Mouse (Mus musculus): ENCODE measurements at regions not wholly inside any gene's neighbourhood (a gene's known extent, or its start where the extent isn't known, plus 50 kb on each side); places are given as distances from the start of the nearest gene placed in this dataset.
A peak's percentile ranks its signal among the peaks of the same experiment; 100 is the strongest.

GRCm38 (mm10) chr2:45184704-45185620, 67.8 kb upstream of the Zeb2 start:
- DNase-seq, result peak; percentile 56

DNA sequence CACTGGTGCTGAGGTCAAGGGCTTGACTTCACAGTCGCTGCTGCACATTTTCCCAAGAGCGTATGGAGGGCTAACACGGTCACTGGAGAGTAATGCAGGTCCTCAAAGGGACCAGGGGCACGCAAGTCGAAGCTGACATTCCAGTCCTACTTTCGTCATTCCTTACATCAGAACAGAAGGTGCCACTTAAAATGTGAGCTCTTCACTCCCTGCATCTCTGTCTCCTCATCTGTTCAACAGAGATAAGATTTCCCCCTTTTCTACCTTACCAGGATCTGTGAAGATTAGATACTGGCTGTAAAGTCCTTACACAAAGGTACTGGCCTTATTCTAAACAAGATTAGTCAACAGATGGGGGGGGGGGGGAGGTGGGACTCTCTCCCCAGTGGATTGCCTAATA, 67.0 kb upstream of the Zeb2 start:
- no peak for DNase-seq

- peak; percentile 40 for DNase-seq
Observed at GRCm38 (mm10) chr2:45182876-45183275, 65.7 kb upstream of the Zeb2 start.

DNA sequence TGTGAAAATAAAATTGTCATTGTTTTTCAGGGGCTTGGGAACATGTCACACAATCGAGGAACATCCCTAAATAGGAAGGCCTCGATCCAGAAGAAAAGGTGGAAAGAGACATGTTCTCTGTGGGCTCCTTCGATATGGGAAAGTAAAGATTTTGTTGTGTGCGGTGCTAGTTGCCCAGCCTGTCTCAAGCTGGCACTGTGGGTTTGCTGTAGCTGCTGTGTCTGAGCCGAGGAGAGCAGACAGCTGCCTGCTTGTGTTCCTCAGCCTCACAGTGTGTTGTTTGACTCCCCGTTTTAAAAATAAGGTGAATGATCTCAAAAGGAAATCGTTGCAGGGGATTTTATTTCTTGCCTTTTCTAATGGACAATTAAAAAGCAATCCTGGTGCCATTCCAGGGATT, 64.4 kb upstream of the Zeb2 start:
- no peak for DNase-seq

DNA sequence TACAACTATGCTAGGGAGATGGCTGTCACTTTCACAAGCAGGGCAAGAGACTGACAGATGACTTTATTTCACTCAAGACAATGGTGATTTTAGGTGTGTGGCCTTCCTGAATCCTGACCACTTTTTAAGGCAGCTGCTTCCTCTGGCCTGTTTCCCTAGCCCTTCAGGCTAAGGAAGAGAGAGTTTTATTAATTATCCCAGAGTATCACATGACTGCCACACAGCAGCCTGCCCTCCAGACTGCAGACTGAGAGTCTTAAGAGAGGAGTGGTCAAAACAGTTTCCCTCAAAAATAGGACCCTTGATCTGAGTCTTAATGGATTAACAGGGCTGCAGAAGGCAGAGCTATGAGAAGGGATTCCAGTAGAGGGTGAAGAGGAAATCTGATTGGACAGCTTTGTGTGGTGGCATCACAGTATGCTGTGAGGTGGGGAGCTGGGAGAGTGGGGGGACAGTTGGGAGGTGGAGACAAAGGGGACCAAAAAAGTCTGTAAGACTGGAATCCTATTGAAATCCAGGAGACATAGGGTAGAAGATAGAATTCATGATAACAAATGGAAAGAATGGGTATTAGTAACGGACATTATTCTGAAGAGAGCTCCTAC, 61.8 kb upstream of the Zeb2 start:
- no peak for DNase-seq

GRCm38 (mm10) chr2:45172382-45172781, 55.2 kb upstream of the Zeb2 start:
- no peak for DNase-seq

DNA sequence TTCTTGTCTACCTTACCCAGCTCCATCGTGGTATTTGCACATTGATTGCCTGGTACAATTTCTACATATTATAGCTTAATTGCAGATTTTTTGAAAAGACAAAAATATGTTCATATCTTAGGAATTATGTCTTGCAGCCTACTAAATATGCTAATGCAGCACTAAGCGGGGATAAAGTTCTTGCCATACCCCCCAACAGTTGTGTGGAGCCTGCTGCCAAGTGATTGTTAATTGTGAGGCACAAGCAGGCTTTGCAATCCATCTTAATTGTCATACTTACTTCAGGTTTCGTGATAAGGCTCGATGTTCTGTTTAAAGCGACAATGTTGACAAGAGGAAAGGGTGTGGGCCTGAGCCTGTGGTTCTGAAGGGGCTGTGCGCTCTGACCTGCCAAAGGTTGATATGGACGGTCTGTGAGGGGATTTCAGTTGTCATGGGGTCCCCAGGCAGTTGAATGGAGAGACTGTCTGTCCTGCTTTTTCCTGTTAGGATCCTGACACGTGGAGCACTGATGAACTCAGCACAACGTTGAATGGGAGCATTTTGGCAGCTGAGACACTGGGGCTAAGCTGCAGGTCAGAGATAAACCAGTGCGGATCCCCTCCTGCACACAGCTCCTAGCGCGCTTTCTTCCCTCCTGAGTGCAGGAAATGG, 54.5 kb upstream of the Zeb2 start:
- no peak for DNase-seq

DNA sequence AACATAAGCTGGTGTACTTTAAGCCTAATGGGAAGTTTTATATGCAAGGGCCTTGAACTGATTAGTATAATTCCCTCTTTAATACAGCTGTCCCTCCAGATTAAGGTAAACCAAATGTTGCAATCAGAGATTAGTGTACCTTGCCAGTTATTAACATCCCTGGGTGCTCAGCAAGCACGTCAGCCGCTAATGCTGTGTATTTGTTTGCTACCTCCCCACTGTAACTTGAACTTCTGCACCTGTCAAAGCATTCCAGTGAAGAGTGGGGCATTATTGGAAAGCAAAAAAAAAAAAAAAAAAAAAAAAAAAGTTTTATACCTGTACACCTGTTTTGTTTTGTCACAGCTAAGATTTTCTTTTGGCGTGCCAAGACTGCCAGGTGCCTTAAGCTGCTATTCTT, 53.1 kb upstream of the Zeb2 start:
- DNase-seq, result no peak

GRCm38 (mm10) chr2:45169429-45170070, 52.4 kb upstream of the Zeb2 start:
- DNase-seq, result no peak

DNA sequence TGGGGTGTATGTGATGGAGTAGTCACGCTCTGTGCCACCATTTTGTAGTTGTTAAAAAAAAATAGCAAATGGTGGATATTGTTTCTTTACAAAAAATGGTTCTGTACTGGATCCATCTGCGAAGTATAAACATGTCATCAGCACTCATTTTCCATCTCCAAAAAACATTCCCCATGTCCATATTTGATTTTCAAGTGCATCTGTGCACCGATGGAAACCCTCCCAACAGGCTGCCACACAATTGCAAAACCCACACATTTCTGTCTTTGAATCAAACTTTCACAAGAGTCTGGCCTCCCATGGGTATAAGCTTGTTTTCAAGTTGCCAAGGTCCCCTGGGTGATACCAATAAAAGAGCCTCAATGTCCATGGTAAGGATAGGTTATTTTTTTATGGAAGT, 51.4 kb upstream of the Zeb2 start:
- no peak for DNase-seq

Data from adrenal gland, adult 2 months (tissue).